Mouse (Mus musculus) MEL (cell line): Measurements from ENCODE around the gene Uchl3. TPM values are rescaled to one million over a fixed set of nuclear protein-coding genes. Genes with fewer than 3 reads are reported as not detected.

Experiments
- DNase-seq: peaks from one replicate; pipeline ENCODE4 v3.0.0; 2011; ENCODE audit warnings: low read depth, low spot score
- H3K27ac ChIP-seq: 2 replicates; pipeline ENCODE4 v1.5.1; 2012; ENCODE audit warnings: low read depth, mild to moderate bottlenecking, control low read depth, low read length, moderate library complexity; ENCODE audit not compliant: control insufficient read depth
- H3K27me3 ChIP-seq, 2 experiments: fragments of 150-350 bp in 1 of 2; sonication (generic) in 1 of 2; 2 replicates each; pipeline ENCODE4 v1.6.1; 2012; ENCODE audit warnings: low read length in 2 of 2, mild to moderate bottlenecking in 2 of 2, improper control_type of control experiment in 1 of 2, moderate library complexity in 1 of 2; ENCODE audit not compliant: insufficient read depth in 2 of 2, control insufficient read depth in 1 of 2
- H3K36me3 ChIP-seq, 2 experiments: 2 replicates each; pipeline ENCODE4 v1.6.1; 2012 to 2014; ENCODE audit warnings: low read length in 2 of 2, improper control_type of control experiment in 1 of 2, inconsistent platforms in 1 of 2, mild to moderate bottlenecking in 1 of 2; ENCODE audit not compliant: insufficient read depth in 2 of 2, control insufficient read depth in 1 of 2
- H3K4me1 ChIP-seq, 2 experiments: fragments of 150-350 bp in 1 of 2; sonication (generic) in 1 of 2; 2 replicates each; pipeline ENCODE4 v1.6.1; 2012; ENCODE audit warnings: low read length in 2 of 2, improper control_type of control experiment in 1 of 2, mild to moderate bottlenecking in 1 of 2; ENCODE audit not compliant: insufficient read depth in 2 of 2, control insufficient read depth in 1 of 2
- H3K4me3 ChIP-seq, 2 experiments: fragments of 150-350 bp in 1 of 2; sonication (generic) in 1 of 2; 2 replicates each; pipeline ENCODE4 v1.5.1; 2012; ENCODE audit warnings: low read depth in 2 of 2, low read length in 2 of 2, mild to moderate bottlenecking in 2 of 2, moderate library complexity in 2 of 2, control low read depth in 1 of 2, improper control_type of control experiment in 1 of 2; ENCODE audit not compliant: control insufficient read depth in 1 of 2, insufficient read depth in 1 of 2
- H3K79me2 ChIP-seq: 2 replicates; pipeline ENCODE4 v1.6.1; 2012; ENCODE audit warnings: mild to moderate bottlenecking, low read length, moderate library complexity; ENCODE audit not compliant: control insufficient read depth, poor library complexity, insufficient read depth
- H3K9ac ChIP-seq: 2 replicates; pipeline ENCODE4 v1.6.1; 2012; ENCODE audit warnings: low read depth, mild to moderate bottlenecking, control low read depth, low read length, moderate library complexity; ENCODE audit not compliant: control insufficient read depth, poor library complexity, severe bottlenecking
- H3K9me3 ChIP-seq: fragments of 150-350 bp; sonication (generic); replicated peaks from 2 replicates; pipeline ENCODE4 v1.6.1; 2012; ENCODE audit warnings: mild to moderate bottlenecking, low read length, improper control_type of control experiment, moderate library complexity; ENCODE audit not compliant: insufficient read depth
- BHLHE40 ChIP-seq: IDR thresholded peaks from 2 replicates; pipeline ENCODE4 v1.6.1; 2012; ENCODE audit warnings: low read depth, mild to moderate bottlenecking, inconsistent platforms, low read length, improper control_type of control experiment, borderline replicate concordance
- CHD1 ChIP-seq: IDR thresholded peaks from 2 replicates; pipeline ENCODE4 v1.6.1; 2012; ENCODE audit warnings: low read depth, mild to moderate bottlenecking, inconsistent platforms, low read length, improper control_type of control experiment
- CTCF ChIP-seq, 3 experiments: IDR thresholded peaks in 2 of 3; conservative IDR thresholded peaks in 1 of 3; 2 replicates each; pipeline ENCODE4 v1.5.1; 2011 to 2012; ENCODE audit warnings: low read length in 3 of 3, low read depth in 2 of 3, mild to moderate bottlenecking in 2 of 3, improper control_type of control experiment in 1 of 3, inconsistent platforms in 1 of 3, mixed read lengths in 1 of 3, moderate library complexity in 1 of 3; ENCODE audit not compliant: control insufficient read depth in 1 of 3, insufficient read depth in 1 of 3, poor library complexity in 1 of 3, severe bottlenecking in 1 of 3
- E2F4 ChIP-seq: IDR thresholded peaks from 2 replicates; pipeline ENCODE4 v1.6.1; 2011; ENCODE audit warnings: low read depth, low read length, improper control_type of control experiment, borderline replicate concordance
- ELF1 ChIP-seq: IDR thresholded peaks from 2 replicates; pipeline ENCODE4 v1.6.1; 2014; ENCODE audit warnings: low read depth, mild to moderate bottlenecking, inconsistent platforms, low read length, improper control_type of control experiment, moderate library complexity
- EP300 ChIP-seq, 2 experiments: IDR thresholded peaks; 2 replicates each; pipeline ENCODE4 v1.6.1; 2011; ENCODE audit warnings: improper control_type of control experiment in 2 of 2, low read length in 2 of 2, low read depth in 1 of 2, mild to moderate bottlenecking in 1 of 2
- ETS1 ChIP-seq: IDR thresholded peaks from 2 replicates; pipeline ENCODE4 v1.6.1; 2012; ENCODE audit warnings: low read depth, mild to moderate bottlenecking, inconsistent platforms, low read length, improper control_type of control experiment, moderate library complexity
- GATA1 ChIP-seq: IDR thresholded peaks from 2 replicates; pipeline ENCODE4 v1.6.1; 2011; ENCODE audit warnings: low read depth, low read length, improper control_type of control experiment
- HCFC1 ChIP-seq: IDR thresholded peaks from 2 replicates; pipeline ENCODE4 v1.6.1; 2012; ENCODE audit warnings: low read depth, mild to moderate bottlenecking, inconsistent platforms, low read length, improper control_type of control experiment, moderate library complexity
- JUND ChIP-seq: IDR thresholded peaks from 2 replicates; pipeline ENCODE4 v1.6.1; 2011; ENCODE audit warnings: low read depth, mild to moderate bottlenecking, improper control_type of control experiment, low read length
- MAX ChIP-seq: IDR thresholded peaks from 2 replicates; pipeline ENCODE4 v1.6.1; 2011; ENCODE audit warnings: low read length, improper control_type of control experiment
- MAZ ChIP-seq: IDR thresholded peaks from 2 replicates; pipeline ENCODE4 v1.6.1; 2012; ENCODE audit warnings: low read depth, mild to moderate bottlenecking, inconsistent platforms, low read length, improper control_type of control experiment
- MEF2A ChIP-seq: IDR thresholded peaks from 2 replicates; pipeline ENCODE4 v1.6.1; 2014; ENCODE audit warnings: low read depth, mild to moderate bottlenecking, inconsistent platforms, low read length, improper control_type of control experiment; ENCODE audit not compliant: poor library complexity, insufficient replicate concordance, severe bottlenecking; ENCODE audit errors: extremely low read depth
- MXI1 ChIP-seq: IDR thresholded peaks from 2 replicates; pipeline ENCODE4 v1.6.1; 2011; ENCODE audit warnings: mild to moderate bottlenecking, low read depth, low read length, improper control_type of control experiment
- MYB ChIP-seq: IDR thresholded peaks from 2 replicates; pipeline ENCODE4 v1.6.1; 2011; ENCODE audit warnings: mild to moderate bottlenecking, low read depth, low read length, improper control_type of control experiment
- POLR2AphosphoS5 ChIP-seq: IDR thresholded peaks from 2 replicates; pipeline ENCODE4 v1.6.1; 2012; ENCODE audit warnings: low read depth, borderline replicate concordance, mild to moderate bottlenecking, inconsistent platforms, low read length, moderate library complexity, mixed read lengths
- TBP ChIP-seq: IDR thresholded peaks from 2 replicates; pipeline ENCODE4 v1.8.0; 2011; ENCODE audit warnings: low read depth, low read length, improper control_type of control experiment
- UBTF ChIP-seq: IDR thresholded peaks from 2 replicates; pipeline ENCODE4 v1.6.1; 2012; ENCODE audit warnings: low read depth, mild to moderate bottlenecking, inconsistent platforms, low read length, improper control_type of control experiment, moderate library complexity, borderline replicate concordance; ENCODE audit not compliant: insufficient read depth
- USF1 ChIP-seq: IDR thresholded peaks from 2 replicates; pipeline ENCODE4 v1.6.1; 2014; ENCODE audit warnings: low read depth, mild to moderate bottlenecking, inconsistent platforms, low read length, improper control_type of control experiment, moderate library complexity
- USF2 ChIP-seq, 2 experiments: IDR thresholded peaks; 2 replicates each; pipeline ENCODE4 v1.6.1; 2011 to 2012; ENCODE audit warnings: improper control_type of control experiment in 2 of 2, low read length in 2 of 2, borderline replicate concordance in 1 of 2, inconsistent platforms in 1 of 2, low read depth in 1 of 2, mild to moderate bottlenecking in 1 of 2; ENCODE audit not compliant: insufficient read depth in 1 of 2
- ZC3H11A ChIP-seq: IDR thresholded peaks from 2 replicates; pipeline ENCODE4 v1.6.1; 2012; ENCODE audit warnings: low read depth, mild to moderate bottlenecking, inconsistent platforms, low read length, improper control_type of control experiment
- ZNF384 ChIP-seq: IDR thresholded peaks from 2 replicates; pipeline ENCODE4 v1.6.1; 2012; ENCODE audit warnings: low read depth, mild to moderate bottlenecking, inconsistent platforms, low read length, improper control_type of control experiment
- polyA plus RNA-seq, 2 experiments: library from polyadenylated mRNA; stranded (reverse) in 1 of 2; unstranded in 1 of 2; fragments of >175 nt in 1 of 2; fragments of >200 nt in 1 of 2; gene quantifications; 2 replicates each; pipeline versions ENCODE4 v1.2.1 to v1.2.4; 2012; ENCODE audit warnings: low replicate concordance in 2 of 2, low read depth in 1 of 2; ENCODE audit not compliant: insufficient read length in 2 of 2, insufficient read depth in 1 of 2, missing spikeins in 1 of 2
- total RNA-seq: library from RNA; depleted of rRNA; stranded (reverse); fragments of 300-350 nt; gene quantifications from 2 replicates; pipeline ENCODE4 v1.2.3, GENCODE M21; 2012

Gene Uchl3
- total and polyA plus RNA-seq, 3 experiments = 57.8 to 59.1 TPM; not detected in 1

DNA sequence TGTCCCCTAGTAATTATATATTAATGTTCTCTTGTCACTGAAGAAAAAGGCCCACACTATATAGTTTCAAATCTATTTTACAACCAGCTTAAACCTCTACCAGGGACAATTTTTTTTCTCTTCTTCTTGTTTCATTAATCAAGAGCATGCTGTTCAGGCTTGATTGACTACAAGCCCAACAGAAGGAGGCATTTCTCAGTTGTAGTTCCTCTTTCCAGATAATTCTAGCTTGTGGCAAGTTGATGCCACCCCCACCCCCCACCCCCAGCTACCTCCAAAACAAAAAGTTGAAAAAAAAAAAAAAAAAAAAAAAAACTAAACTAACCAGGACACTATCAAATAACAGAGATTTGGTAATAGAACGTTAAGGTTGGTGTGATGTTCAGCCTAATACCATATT is 18.5 kb downstream of the Uchl3 start:
- peaks cover 0 to 6% of the 10 kb centered on the region in 2 experiments; a peak in 2 of 4 replicates for H3K36me3 ChIP-seq

DNA sequence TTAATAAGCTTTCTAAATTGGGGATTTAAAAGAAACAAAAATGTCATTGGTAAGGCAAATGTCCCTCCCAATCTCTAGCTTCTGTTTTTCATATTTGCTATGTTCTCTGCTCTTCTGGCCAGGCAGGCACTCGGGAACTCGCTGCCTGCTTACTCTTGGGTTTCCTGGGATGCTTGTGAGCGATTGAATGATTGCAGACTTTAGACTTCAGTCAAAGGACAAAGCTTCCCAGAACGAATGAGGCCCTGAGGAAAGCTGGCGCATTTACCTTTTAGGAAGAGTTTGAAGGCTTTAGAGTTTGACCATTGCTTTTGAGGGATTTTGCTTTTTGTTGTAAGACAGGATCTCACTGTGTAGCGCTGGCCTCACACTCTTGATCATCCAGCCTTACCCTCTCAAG is 33.9 kb downstream of the Uchl3 start:
- TF ChIP-seq GATA1 (no peak), BHLHE40 (no peak), ELF1 (no peak), TBP (no peak), CHD1 (no peak), POLR2AphosphoS5 (no peak), MAZ (no peak), MEF2A (no peak), MYB (no peak), ETS1 (no peak), MAX (no peak), USF1 (no peak), UBTF (no peak)
- no peak overlapping the region for H3K4me3 ChIP-seq
- H3K27ac ChIP-seq = no peak overlapping the region
- H3K79me2 ChIP-seq = no peaks in the 10 kb centered on the region
- no peaks in the 10 kb centered on the region for H3K4me1 ChIP-seq
- H3K9ac ChIP-seq = no peak overlapping the region
- H3K27me3 ChIP-seq = no peaks in the 10 kb centered on the region
- H3K9me3 ChIP-seq = no peaks in the 10 kb centered on the region
- peaks cover 0 to 3% of the 10 kb centered on the region in 2 experiments; a peak in 2 of 4 replicates for H3K36me3 ChIP-seq
- DNase-seq = no peak

More for the DNA sequence above, 18.5 kb downstream of the Uchl3 start:
- DNase-seq = peak; percentile 47
- H3K27me3 ChIP-seq = no peaks in the 10 kb centered on the region
- no peaks in the 10 kb centered on the region for H3K9me3 ChIP-seq
- H3K27ac ChIP-seq = no peak overlapping the region
- H3K4me1 ChIP-seq = no peaks in the 10 kb centered on the region
- TF ChIP-seq ZC3H11A (no peak), CTCF (IDR thresholded peaks at IDR 0.05 in 2 of 3, conservative IDR thresholded peaks at IDR 0.05 in 1 of 3; ENCODE audit: control insufficient read depth in 1 of 3, insufficient read depth in 1 of 3, low read depth in 2 of 3, low read length in 3 of 3, poor library complexity in 1 of 3, severe bottlenecking in 1 of 3) (no peak), E2F4 (no peak), USF2 (IDR thresholded peaks at IDR 0.05; ENCODE audit: borderline replicate concordance in 1 of 2, insufficient read depth in 1 of 2, low read depth in 1 of 2, low read length in 2 of 2) (no peak), USF1 (no peak), HCFC1 (no peak), EP300 (IDR thresholded peaks at IDR 0.05; ENCODE audit: low read depth in 1 of 2, low read length in 2 of 2) (0 out of 4 replicates have a peak, but pooled peaks of 1 of the 2 experiments have one; percentile 4), ZNF384 (peak; percentile 78), JUND (no peak), MXI1 (no peak)
- H3K9ac ChIP-seq = no peak overlapping the region
- no peak overlapping the region for H3K4me3 ChIP-seq
- H3K79me2 ChIP-seq = no peaks in the 10 kb centered on the region
